Comparison of ENCODE assay signal across 32 mouse cellular contexts in the genomic region with DNA sequence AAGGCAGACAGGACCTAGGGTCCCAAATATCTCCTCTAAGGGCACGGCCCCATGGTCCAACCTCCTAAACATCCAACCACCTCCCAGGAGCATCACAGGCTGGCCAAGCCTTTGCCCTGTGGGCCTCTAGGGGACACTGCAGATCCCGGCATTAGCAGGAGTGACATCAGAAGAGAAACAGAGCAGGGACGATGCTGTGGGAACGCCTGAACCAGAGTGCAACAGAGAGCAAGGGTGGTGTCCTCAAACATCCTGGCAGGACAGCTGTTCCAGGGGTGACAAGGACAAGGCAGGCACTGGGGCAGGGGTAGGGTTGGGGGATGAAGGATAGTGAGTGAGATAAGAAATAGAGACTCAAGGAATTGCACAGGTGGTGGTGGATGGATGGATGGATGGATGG. TPM values are rescaled to one million over a fixed set of nuclear protein-coding genes. Genes with fewer than 3 reads are reported as not detected.
"Had no signal": no experiment of that assay in that cellular context is flagged by ENCODE, and none has a peak within 500 bp of the region (broad histone marks: within the 10 kb centered on the region; RNA-seq: fewer than 3 reads in every experiment).

No protein-coding gene starts in this region.

- DNase-seq: cerebellum, adult 18-20 months; cerebellum, adult 2 months; cerebellum, adult 8-10 months; cerebellum, adult 9-10 months; cerebellum, adult 9-11 months; cerebellum, postnatal 10 days; cerebellum, postnatal 14 days; cerebellum, postnatal 25 days; cerebellum, postnatal 36 days; embryo, embryonic 11 days; forebrain, postnatal 0 days; gastrocnemius, postnatal 14 days; gastrocnemius, postnatal 25 days; gastrocnemius, postnatal 36 days; heart, adult 18-20 months had no signal

- H3K27me3 ChIP-seq: embryonic facial prominence, embryonic 12.5 days; embryonic facial prominence, embryonic 13.5 days; embryonic facial prominence, embryonic 15.5 days; forebrain, embryonic 13.5 days had no signal

- H3K4me1 ChIP-seq: forebrain, embryonic 13.5 days had no signal

- ATAC-seq: forebrain, embryonic 13.5 days; forebrain, embryonic 14.5 days; forebrain, embryonic 16.5 days; forebrain, postnatal 0 days had no signal

- H3K4me2 ChIP-seq: embryonic facial prominence, embryonic 12.5 days; embryonic facial prominence, embryonic 13.5 days; embryonic facial prominence, embryonic 15.5 days; forebrain, embryonic 12.5 days; forebrain, embryonic 13.5 days; heart, embryonic 11.5 days had no signal

- H3K9me3 ChIP-seq: embryonic facial prominence, embryonic 10.5 days; embryonic facial prominence, embryonic 12.5 days; embryonic facial prominence, embryonic 13.5 days; embryonic facial prominence, embryonic 15.5 days; forebrain, embryonic 12.5 days; forebrain, embryonic 13.5 days; heart, embryonic 10.5 days had no signal

- H3K4me3 ChIP-seq: embryonic facial prominence, embryonic 10.5 days; embryonic facial prominence, embryonic 12.5 days; embryonic facial prominence, embryonic 13.5 days; embryonic facial prominence, embryonic 15.5 days; erythroblast, embryonic 14.5 days; forebrain, embryonic 12.5 days; forebrain, embryonic 13.5 days; heart, embryonic 10.5 days had no signal

- H3K36me3 ChIP-seq: embryonic facial prominence, embryonic 10.5 days; embryonic facial prominence, embryonic 12.5 days; embryonic facial prominence, embryonic 13.5 days; embryonic facial prominence, embryonic 15.5 days; forebrain, embryonic 12.5 days; heart, embryonic 10.5 days had no signal

- H3K27ac ChIP-seq: embryonic facial prominence, embryonic 10.5 days; embryonic facial prominence, embryonic 12.5 days; embryonic facial prominence, embryonic 13.5 days; embryonic facial prominence, embryonic 15.5 days; forebrain, embryonic 12.5 days; forebrain, embryonic 13.5 days; heart, embryonic 10.5 days had no signal

- H3K9ac ChIP-seq: embryonic facial prominence, embryonic 12.5 days; embryonic facial prominence, embryonic 13.5 days; embryonic facial prominence, embryonic 15.5 days; forebrain, embryonic 12.5 days; forebrain, embryonic 13.5 days; forebrain, postnatal 0 days had no signal

RNA-seq across cellular contexts. Expression of a gene that starts 4.0 kb away (rescaled TPM):
- total RNA-seq: common myeloid progenitor, adult 5-6 weeks; forebrain, postnatal 0 days; gastrocnemius, adult 18-20 months; gastrocnemius, postnatal 14 days; gastrocnemius, postnatal 25 days; granulocyte monocyte progenitor cell, adult 5-6 weeks; heart, adult 18-20 months; heart, adult 8-10 months had no signal
- polyA plus RNA-seq: cerebellum, adult 2 months; embryonic facial prominence, embryonic 12.5 days; embryonic facial prominence, embryonic 13.5 days; erythroblast, embryonic 14.5 days; forebrain, embryonic 11.5 days; forebrain, embryonic 12.5 days; forebrain, embryonic 13.5 days; forebrain, embryonic 14.5 days; forebrain, embryonic 16.5 days; frontal cortex, adult 2 months; heart, embryonic 10.5 days; heart, embryonic 11.5 days had no signal

RNA-seq across cellular contexts. Expression of a gene that starts 43.9 kb away (rescaled TPM):
- total RNA-seq: common myeloid progenitor, adult 5-6 weeks; granulocyte monocyte progenitor cell, adult 5-6 weeks had no signal
- polyA plus RNA-seq: erythroblast, embryonic 14.5 days had no signal
